Mouse (Mus musculus): Measurements from ENCODE around the gene Aqp9. TPM values are rescaled to one million over a fixed set of nuclear protein-coding genes. Genes with fewer than 3 reads are reported as not detected.

Aqp9 gene
- 1.2 TPM for polyA plus RNA-seq (2014; fragmentation: Illumina TruSeq; extraction: RNeasy Lipid Tissue Mini Kit (QIAGEN cat#74804); ENCODE audit: insufficient read depth, low read depth, low replicate concordance)

DNA sequence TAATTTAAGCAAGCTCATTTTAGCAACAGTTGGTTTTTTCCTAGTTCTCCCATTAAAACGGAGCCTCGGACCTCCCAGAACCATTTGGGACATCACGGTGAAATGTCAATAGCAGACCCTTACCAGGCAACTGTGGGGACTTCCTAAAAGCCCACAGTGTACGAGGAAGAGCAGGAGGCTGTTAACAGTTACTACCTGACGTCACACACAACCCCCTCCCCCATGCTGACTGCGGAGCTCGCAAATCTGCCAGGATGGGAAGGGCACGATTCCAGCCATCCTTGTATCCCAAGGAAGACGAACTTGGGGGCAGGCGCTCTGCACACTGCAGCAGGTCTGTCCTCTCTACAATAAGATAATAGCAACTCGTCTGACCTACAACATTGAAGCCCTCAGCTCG, at the start of gene Aqp9:
Gene Aqp9, minus strand, starts transcription at position 172 of the 400 bp plus-strand sequence.

DNA sequence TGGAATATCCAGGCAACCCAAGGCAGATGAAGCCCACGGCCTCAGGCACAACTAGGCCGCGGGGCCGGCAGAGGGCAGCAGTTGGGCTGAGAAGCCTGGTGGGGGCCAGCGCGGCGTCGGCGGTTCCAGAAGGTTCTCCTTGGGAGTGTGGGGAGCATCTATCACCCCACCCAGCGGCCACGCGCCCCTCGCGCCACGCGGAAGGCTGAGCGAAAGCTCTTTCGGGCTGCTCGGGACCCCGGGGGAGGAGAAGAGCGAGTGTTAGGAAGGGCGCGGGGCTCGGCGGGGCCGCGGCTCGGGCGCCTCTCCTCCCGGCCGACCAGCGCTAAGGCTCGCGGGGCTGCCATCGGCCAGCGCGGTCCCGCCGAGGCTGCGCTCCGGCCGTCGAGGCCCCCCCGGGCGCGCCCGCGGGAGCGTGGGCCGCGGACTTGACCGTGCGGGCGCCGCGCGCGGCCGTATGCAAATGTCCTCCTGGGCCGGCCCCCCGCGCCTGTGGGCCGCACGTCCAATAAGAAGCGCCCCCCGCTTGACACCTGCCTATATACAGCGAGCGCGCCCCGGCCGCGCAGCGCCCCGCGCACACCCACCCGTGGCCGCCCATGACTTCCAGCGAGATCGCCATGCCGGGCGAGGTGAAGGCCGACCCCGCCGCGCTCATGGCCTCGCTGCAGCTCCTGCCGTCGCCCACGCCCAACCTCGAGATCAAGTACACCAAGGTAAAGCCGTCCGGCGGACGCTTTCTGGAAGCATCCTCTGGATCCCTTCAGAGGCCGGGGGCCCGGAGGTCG, 47.0 kb upstream of the Aqp9 start, which contains the start of gene Aldh1a2:
Gene Aldh1a2, plus strand, starts transcription at position 542 of the 788 bp plus-strand sequence.

Other genes starting within 250 kb of the Aqp9 start
- gene Lipc, start 216.5 kb downstream of the Aqp9 start, polyA plus RNA-seq (2014; fragmentation: Illumina TruSeq; extraction: RNeasy Lipid Tissue Mini Kit (QIAGEN cat#74804); ENCODE audit: insufficient read depth, low read depth, low replicate concordance): 0.15 TPM
- 14.4 TPM for gene Aldh1a2, start 47.1 kb upstream of the Aqp9 start, polyA plus RNA-seq (2014; fragmentation: Illumina TruSeq; extraction: RNeasy Lipid Tissue Mini Kit (QIAGEN cat#74804); ENCODE audit: insufficient read depth, low read depth, low replicate concordance)